Mouse (Mus musculus) layer of hippocampus, postnatal 25 days (tissue): ENCODE measurements around the gene Pik3cd. TPM values are rescaled to one million over a fixed set of nuclear protein-coding genes. Genes with fewer than 3 reads are reported as not detected.
"Not testable (repeated sequence)": the region's sequence is repeated elsewhere in the genome, so short reads cannot be mapped to it uniquely, and the experiment has no call there.

ENCODE experiments used
- DNase-seq, 2 experiments: peaks; one replicate each; pipeline ENCODE4 v3.0.0; 2022; ENCODE audit warnings: mixed read lengths in 2 of 2, low spot score in 1 of 2; ENCODE audit errors: extremely low spot score in 1 of 2
- microRNA-seq, 2 experiments: library from miRNA; unstranded; fragments of <30 nt; microRNA quantifications; one replicate each; pipeline ENCODE4 v1.2.0; 2021
- total RNA-seq, 2 experiments: library from RNA; stranded (reverse); gene quantifications; 2 replicates each; pipeline ENCODE4 v1.2.3; 2021

Gene Pik3cd
- total RNA-seq, 2 experiments from 2014 or later = 22.9 to 25.2 TPM

- DNase-seq = not testable (repeated sequence)
Measured at GRCm38 (mm10) chr4:149613497-149613896, 88.9 kb downstream of the Pik3cd start.

- peak in 1 of 2 experiments; percentile 65 for DNase-seq
Measured at GRCm38 (mm10) chr4:149611376-149612044, 90.9 kb downstream of the Pik3cd start.

GRCm38 (mm10) chr4:149609256-149610025 lies 92.9 kb downstream of the Pik3cd start:
- DNase-seq = no peak

GRCm38 (mm10) chr4:149608309-149608638 lies 94.1 kb downstream of the Pik3cd start:
- no peak for DNase-seq

GRCm38 (mm10) chr4:149607591-149608308 lies 94.6 kb downstream of the Pik3cd start:
- no peak for DNase-seq

DNA sequence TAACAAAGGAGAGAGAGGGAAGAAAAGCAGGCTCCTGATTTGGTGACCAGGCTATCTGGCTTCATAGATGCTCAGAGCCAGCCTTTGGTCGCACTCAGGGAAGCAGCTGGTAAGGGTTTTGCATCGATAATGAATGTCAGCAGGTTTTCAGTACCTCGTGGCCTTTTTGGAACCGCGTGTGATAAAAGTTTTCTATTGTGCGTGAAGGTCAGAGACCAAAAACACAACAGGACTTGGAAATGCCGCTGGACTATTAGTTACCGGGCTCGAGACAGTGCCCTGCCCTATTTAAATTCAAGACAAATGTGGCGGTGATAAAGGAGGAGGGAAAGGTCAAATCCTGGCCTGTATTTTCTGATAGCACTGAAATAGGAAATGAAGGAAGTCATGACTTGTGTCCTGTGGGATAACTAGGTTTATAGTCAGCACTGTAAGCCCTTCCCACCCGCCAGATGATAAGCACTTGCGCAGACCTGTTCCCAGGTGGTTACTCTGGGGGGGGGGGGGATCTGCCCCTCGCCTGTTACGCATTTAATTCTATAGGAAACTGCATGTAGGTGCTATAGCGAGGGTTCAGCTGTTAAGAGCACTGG lies 95.5 kb downstream of the Pik3cd start:
- DNase-seq = no peak

DNA sequence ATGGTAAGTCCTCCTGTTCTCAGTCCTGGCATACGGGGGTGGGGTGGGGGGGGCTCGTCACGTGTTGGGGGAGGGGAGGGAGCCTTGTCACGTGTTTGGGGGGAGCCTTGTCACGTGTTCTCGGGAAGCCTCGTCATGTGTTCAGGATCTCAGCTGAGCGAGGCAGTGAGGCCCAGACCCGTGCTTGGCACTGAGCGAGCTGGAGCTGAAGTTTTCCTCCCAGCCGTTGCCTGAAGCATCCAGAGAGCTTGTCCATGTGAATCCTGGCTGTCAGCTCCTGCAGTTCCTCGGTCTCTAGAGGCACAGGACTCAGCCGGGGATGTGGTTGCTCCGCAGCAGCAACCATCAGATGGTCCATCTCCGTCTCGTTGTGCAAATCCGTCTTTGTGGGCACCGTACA lies 96.3 kb downstream of the Pik3cd start:
- DNase-seq = no peak

- DNase-seq = no peak
Measured at GRCm38 (mm10) chr4:149604518-149604917, 97.9 kb downstream of the Pik3cd start.

DNA sequence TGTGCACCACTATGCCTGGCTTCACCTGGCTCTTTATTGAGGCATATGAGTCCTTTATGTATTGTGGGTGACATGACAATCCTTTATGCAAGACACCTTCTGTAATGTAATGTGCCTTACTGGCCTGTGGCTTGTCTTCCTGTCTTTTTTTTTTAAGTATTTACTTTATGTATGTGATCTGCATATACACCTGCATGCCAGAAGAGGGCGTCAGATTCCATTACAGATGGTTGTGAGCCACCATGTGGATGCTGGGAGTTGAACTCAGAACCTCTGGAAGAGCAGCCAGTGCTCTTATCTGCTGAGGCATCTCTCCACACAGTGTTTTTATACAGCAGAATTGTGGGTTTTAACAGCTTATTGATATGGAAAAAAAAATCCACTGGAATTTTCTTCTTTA lies 98.5 kb downstream of the Pik3cd start:
- DNase-seq = no peak

- no peak for DNase-seq
Measured at GRCm38 (mm10) chr4:149602236-149602635, 100.1 kb downstream of the Pik3cd start.

DNA sequence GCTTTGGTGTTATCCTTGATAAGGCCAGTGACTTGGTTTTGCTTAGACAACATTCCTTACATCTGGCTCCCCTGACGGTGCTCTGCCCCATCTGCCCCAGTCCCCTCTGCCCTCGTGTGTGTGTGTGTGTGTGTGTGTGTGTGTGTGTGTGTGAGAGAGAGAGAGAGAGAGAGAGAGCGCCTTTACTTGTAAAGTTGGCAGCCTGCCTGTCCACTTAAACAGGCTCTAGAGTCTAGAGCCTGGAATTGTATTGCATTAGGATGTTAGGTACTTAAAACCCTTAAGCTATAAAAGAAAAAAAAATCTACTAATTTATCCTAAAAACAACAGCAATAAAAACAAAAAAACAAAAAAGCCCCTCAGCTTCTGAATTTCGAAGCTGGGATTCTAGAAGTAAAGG lies 100.9 kb downstream of the Pik3cd start:
- no peak for DNase-seq

DNA sequence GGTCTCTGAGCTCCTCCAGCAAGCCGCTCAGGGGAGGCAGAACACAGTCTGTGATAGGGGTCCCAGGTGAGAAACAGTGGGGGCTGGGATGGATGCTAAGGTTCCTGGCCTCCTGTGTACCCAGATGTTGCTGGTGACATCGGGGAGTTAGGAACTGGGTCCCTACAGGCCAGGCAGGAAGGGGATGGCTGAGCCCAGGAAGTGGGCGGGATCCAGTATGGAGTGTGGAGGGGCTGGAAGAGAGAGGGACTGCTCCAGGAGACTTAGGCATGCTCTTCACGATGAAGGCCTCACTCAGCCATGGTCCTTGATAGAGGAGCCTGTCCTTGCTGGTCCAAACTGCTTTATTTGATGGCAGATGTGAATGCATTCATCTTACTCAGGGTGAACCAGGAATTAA lies 102.2 kb downstream of the Pik3cd start:
- no peak for DNase-seq

DNA sequence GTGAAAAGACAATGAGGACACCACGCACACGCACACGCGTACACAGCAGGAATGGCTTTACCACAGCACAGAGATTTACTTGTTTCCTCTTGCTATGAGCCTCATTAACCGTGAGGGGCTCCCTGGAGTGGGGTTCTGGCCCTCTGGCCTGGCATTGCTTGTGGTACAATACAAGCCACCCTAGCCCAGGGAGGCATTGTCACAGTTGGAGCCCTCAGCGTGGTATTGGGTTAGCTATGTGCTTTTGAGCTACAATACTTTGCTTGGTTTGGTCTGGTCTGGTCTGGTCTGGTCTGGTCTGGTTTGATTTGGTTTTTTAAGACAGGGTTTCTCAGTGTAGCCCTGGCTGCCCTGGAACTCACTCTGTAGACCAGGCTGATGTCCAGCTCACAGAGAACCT lies 102.8 kb downstream of the Pik3cd start:
- no peak for DNase-seq

Small RNA genes lying within 50 kb of the gene (microRNA-seq; reads per million reads assigned to microRNA genes)
- 2.2 to 6.6 reads per million in 2 experiments for gene Mir7023

Other genes with a start within 250 kb of the Pik3cd start
- not detected for gene Rbp7, start 247.6 kb downstream of the Pik3cd start, total RNA-seq
- not detected for gene Tmem274, start 225.2 kb downstream of the Pik3cd start, total RNA-seq
- gene Nmnat1, start 217.4 kb downstream of the Pik3cd start, total RNA-seq = 1 to 10 TPM; 8.0 to 8.4 TPM
- gene Lzic, start 217.3 kb downstream of the Pik3cd start, total RNA-seq = 10 to 100 TPM; 19.5 to 21.5 TPM
- 10 to 100 TPM; 39.5 to 41.1 TPM for gene Ctnnbip1, start 184.3 kb downstream of the Pik3cd start, total RNA-seq
- gene Clstn1, start 116.1 kb downstream of the Pik3cd start, total RNA-seq = 100 to 1,000 TPM; 782 to 866 TPM
- gene Tmem201, start 35.5 kb upstream of the Pik3cd start, total RNA-seq = 10 to 100 TPM; 66.5 to 70.7 TPM
- 10 to 100 TPM; 31.0 to 38.8 TPM for gene Slc25a33, start 71.7 kb upstream of the Pik3cd start, total RNA-seq